Mouse (Mus musculus): ENCODE measurements around the gene Sec24d.

DNA sequence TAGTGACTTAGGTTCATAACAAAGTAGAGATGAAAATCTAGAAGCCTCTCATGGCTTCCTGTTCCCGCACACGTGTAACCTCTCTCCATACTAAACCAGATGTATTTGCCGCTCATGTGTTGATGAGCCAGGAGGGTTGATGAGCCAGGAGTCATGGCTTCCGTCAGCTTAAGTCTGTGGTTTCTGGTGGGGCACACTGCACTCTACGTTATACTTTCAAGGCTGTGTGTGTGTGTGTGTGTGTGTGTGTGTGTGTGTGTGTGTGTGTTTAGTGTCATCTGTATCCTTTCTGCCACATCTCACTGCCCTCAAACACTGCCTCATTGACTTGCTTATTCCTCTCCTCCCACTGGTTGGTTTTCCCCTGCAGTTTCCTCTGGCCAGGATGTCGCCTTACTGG lies 48.8 kb downstream of the Sec24d start:
- TF ChIP-seq CTCF (IDR thresholded peaks at IDR 0.05; ENCODE audit: low read depth, low read length) (no peak), POLR2A (IDR thresholded peaks at IDR 0.05; ENCODE audit: borderline replicate concordance, low read depth, low read length) (no peak)

Measured in bone marrow macrophage, adult 2 months (primary cell).